Mouse (Mus musculus): ENCODE data around the gene Akt3. TPM values are rescaled to one million over a fixed set of nuclear protein-coding genes. Genes with fewer than 3 reads are reported as not detected.

Akt3 gene
- polyA plus RNA-seq, 1 experiment from 2014 or later = 13.5 TPM

DNA sequence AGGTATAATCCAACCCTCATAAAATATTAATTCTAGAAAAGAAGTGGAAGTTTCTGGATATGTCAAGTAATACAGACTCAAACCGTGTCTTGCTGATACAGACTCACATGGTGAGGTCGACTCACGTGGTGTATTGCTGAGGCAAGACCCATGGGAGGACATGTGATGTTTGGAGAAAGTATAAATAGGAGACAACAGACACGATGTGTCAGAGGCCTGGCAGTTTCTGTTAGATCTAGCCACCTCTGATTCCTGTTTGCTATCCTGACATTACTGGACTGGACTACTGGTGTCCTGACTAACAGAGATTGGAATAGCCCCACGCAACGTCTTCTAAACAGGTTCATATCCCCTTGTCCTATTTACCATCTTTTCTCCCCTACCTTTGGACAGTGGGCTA, 118.4 kb downstream of the Akt3 start:
- Histone ChIP-seq H3K9ac (replicated peaks; ENCODE audit: low read length) (no peak overlapping the region), H3K9me3 (replicated peaks; ENCODE audit: control insufficient read depth, low read length) (no peaks in the 10 kb centered on the region), H3K27me3 (ENCODE audit: control insufficient read depth, insufficient read depth, low read length) (no peaks in the 10 kb centered on the region), H3K27ac (replicated peaks; ENCODE audit: low read depth, low read length) (no peak overlapping the region), H3K4me2 (ENCODE audit: low read depth, low read length) (no peak overlapping the region), H3K4me1 (ENCODE audit: control insufficient read depth, insufficient read depth, low read length) (no peaks in the 10 kb centered on the region), H3K36me3 (replicated peaks; ENCODE audit: control insufficient read depth, insufficient read depth, low read depth, low read length) (no peaks in the 10 kb centered on the region), H3K4me3 (ENCODE audit: low read depth, low read length) (no peak overlapping the region)
- WGBS = 80% methylated on average over 6 of the region's 6 CpGs
- DNase-seq (ENCODE audit: low spot score) = no peak
- no peak for ATAC-seq (replicated peaks; ENCODE audit: insufficient number of reproducible peaks, low FRiP score, low TSS enrichment, low read depth)

GRCm38 (mm10) chr1:177131458-177131857, 126.5 kb downstream of the Akt3 start:
- H3K4me2 ChIP-seq (ENCODE audit: low read depth, low read length) = no peak overlapping the region
- no peaks in the 10 kb centered on the region for H3K9me3 ChIP-seq (replicated peaks; ENCODE audit: control insufficient read depth, low read length)
- H3K4me1 ChIP-seq (ENCODE audit: control insufficient read depth, insufficient read depth, low read length) = no peaks in the 10 kb centered on the region
- no peak overlapping the region for H3K27ac ChIP-seq (replicated peaks; ENCODE audit: low read depth, low read length)
- WGBS = 80% methylated on average over 2 of the region's 2 CpGs
- no peaks in the 10 kb centered on the region for H3K36me3 ChIP-seq (replicated peaks; ENCODE audit: control insufficient read depth, insufficient read depth, low read depth, low read length)
- no peaks in the 10 kb centered on the region for H3K27me3 ChIP-seq (ENCODE audit: control insufficient read depth, insufficient read depth, low read length)
- no peak overlapping the region for H3K9ac ChIP-seq (replicated peaks; ENCODE audit: low read length)
- DNase-seq (ENCODE audit: low spot score) (no peak), ATAC-seq (replicated peaks; ENCODE audit: insufficient number of reproducible peaks, low FRiP score, low TSS enrichment, low read depth) (no peak)
- H3K4me3 ChIP-seq (ENCODE audit: low read depth, low read length) = no peak overlapping the region

- no peak overlapping the region for H3K9ac ChIP-seq (replicated peaks; ENCODE audit: low read length)
- H3K4me1 ChIP-seq (ENCODE audit: control insufficient read depth, insufficient read depth, low read length) = no peaks in the 10 kb centered on the region
- WGBS = 87% methylated on average over 8 of the region's 8 CpGs
- H3K4me3 ChIP-seq (ENCODE audit: low read depth, low read length) = no peak overlapping the region
- ATAC-seq (replicated peaks; ENCODE audit: insufficient number of reproducible peaks, low FRiP score, low TSS enrichment, low read depth) = no peak
- H3K27ac ChIP-seq (replicated peaks; ENCODE audit: low read depth, low read length) = no peak overlapping the region
- H3K27me3 ChIP-seq (ENCODE audit: control insufficient read depth, insufficient read depth, low read length) = no peaks in the 10 kb centered on the region
- no peaks in the 10 kb centered on the region for H3K36me3 ChIP-seq (replicated peaks; ENCODE audit: control insufficient read depth, insufficient read depth, low read depth, low read length)
- H3K4me2 ChIP-seq (ENCODE audit: low read depth, low read length) = no peak overlapping the region
- no peaks in the 10 kb centered on the region for H3K9me3 ChIP-seq (replicated peaks; ENCODE audit: control insufficient read depth, low read length)
- no peak for DNase-seq (ENCODE audit: low spot score)
These were observed 131.3 kb downstream of the Akt3 start for GRCm38 (mm10) chr1:177126674-177127073.

DNA sequence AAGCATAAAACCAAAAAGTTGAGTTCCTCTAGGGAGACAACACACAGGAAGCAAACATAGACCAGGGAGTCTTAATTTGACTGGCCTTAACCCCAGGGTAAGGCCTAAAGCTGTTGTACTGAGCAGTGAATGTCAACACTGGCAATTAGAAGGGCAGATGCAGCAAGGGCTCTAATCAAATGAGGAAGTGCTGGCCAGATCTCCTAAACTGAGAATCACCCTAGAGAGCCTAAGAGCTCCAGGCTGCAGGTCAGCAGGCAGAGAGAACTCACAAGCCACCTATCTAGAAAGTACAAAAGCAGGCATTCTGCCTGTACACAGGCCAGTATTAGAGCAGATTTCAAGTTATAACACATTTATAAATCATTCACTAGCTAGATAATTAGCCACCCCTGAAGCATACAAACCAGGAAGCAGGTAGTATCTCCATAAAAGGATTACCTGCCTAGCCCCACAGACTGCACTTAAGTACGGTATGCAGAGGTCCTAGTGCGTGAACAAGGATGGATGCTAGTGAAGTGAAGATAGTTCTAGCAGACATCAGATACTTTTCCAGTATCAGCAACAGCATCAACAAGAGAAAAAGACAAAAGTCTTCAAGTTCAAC, 147.2 kb downstream of the Akt3 start:
- H3K27ac ChIP-seq (replicated peaks; ENCODE audit: low read depth, low read length) = no peak overlapping the region
- ATAC-seq (replicated peaks; ENCODE audit: insufficient number of reproducible peaks, low FRiP score, low TSS enrichment, low read depth) = no peak
- no peak for DNase-seq (ENCODE audit: low spot score)
- no peaks in the 10 kb centered on the region for H3K27me3 ChIP-seq (ENCODE audit: control insufficient read depth, insufficient read depth, low read length)
- no peak overlapping the region for H3K9ac ChIP-seq (replicated peaks; ENCODE audit: low read length)
- no peaks in the 10 kb centered on the region for H3K36me3 ChIP-seq (replicated peaks; ENCODE audit: control insufficient read depth, insufficient read depth, low read depth, low read length)
- no peak overlapping the region for H3K4me3 ChIP-seq (ENCODE audit: low read depth, low read length)
- H3K4me1 ChIP-seq (ENCODE audit: control insufficient read depth, insufficient read depth, low read length) = no peaks in the 10 kb centered on the region
- 87% methylated on average over 2 of the region's 2 CpGs for WGBS
- H3K9me3 ChIP-seq (replicated peaks; ENCODE audit: control insufficient read depth, low read length) = no peaks in the 10 kb centered on the region
- H3K4me2 ChIP-seq (ENCODE audit: low read depth, low read length) = no peak overlapping the region

GRCm38 (mm10) chr1:177090465-177090864, 167.5 kb downstream of the Akt3 start:
- no peaks in the 10 kb centered on the region for H3K4me1 ChIP-seq (ENCODE audit: control insufficient read depth, insufficient read depth, low read length)
- no peak for DNase-seq (ENCODE audit: low spot score)
- no peaks in the 10 kb centered on the region for H3K27me3 ChIP-seq (ENCODE audit: control insufficient read depth, insufficient read depth, low read length)
- no peaks in the 10 kb centered on the region for H3K9me3 ChIP-seq (replicated peaks; ENCODE audit: control insufficient read depth, low read length)
- ATAC-seq (replicated peaks; ENCODE audit: insufficient number of reproducible peaks, low FRiP score, low TSS enrichment, low read depth) = no peak
- no peaks in the 10 kb centered on the region for H3K36me3 ChIP-seq (replicated peaks; ENCODE audit: control insufficient read depth, insufficient read depth, low read depth, low read length)
- H3K9ac ChIP-seq (replicated peaks; ENCODE audit: low read length) = no peak overlapping the region
- no peak overlapping the region for H3K4me2 ChIP-seq (ENCODE audit: low read depth, low read length)
- 90% methylated on average over 5 of the region's 5 CpGs for WGBS
- H3K27ac ChIP-seq (replicated peaks; ENCODE audit: low read depth, low read length) = no peak overlapping the region
- H3K4me3 ChIP-seq (ENCODE audit: low read depth, low read length) = no peak overlapping the region

DNA sequence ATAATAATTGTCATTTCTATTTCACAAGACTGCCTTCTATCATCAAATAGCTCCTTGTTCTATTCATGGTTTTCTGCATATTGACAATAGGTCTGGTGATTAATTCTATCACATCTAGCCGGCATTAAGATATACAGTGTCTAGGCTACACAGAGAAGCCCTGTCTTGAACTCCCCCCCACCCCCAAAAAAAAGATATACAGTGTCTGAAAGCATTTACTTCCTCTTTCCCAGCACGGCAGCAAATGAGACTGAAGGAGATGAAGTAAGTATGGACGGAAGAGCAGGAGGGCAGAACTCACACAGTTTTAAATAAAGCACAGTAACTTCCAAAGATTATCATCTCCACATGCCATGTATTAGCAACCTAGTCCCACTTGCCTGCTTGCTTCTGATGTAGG, 168.5 kb downstream of the Akt3 start:
- H3K4me3 ChIP-seq (ENCODE audit: low read depth, low read length) = no peak overlapping the region
- 74% methylated on average over 3 of the region's 3 CpGs for WGBS

GRCm38 (mm10) chr1:177089048-177089447, 169.0 kb downstream of the Akt3 start:
- ATAC-seq (replicated peaks; ENCODE audit: insufficient number of reproducible peaks, low FRiP score, low TSS enrichment, low read depth) (no peak), DNase-seq (ENCODE audit: low spot score) (no peak)
- H3K27ac ChIP-seq (replicated peaks; ENCODE audit: low read depth, low read length) = no peak overlapping the region
- no peak overlapping the region for H3K4me2 ChIP-seq (ENCODE audit: low read depth, low read length)
- H3K4me1 ChIP-seq (ENCODE audit: control insufficient read depth, insufficient read depth, low read length) = no peaks in the 10 kb centered on the region
- no peaks in the 10 kb centered on the region for H3K36me3 ChIP-seq (replicated peaks; ENCODE audit: control insufficient read depth, insufficient read depth, low read depth, low read length)
- no peaks in the 10 kb centered on the region for H3K9me3 ChIP-seq (replicated peaks; ENCODE audit: control insufficient read depth, low read length)
- no peak overlapping the region for H3K4me3 ChIP-seq (ENCODE audit: low read depth, low read length)
- no peak overlapping the region for H3K9ac ChIP-seq (replicated peaks; ENCODE audit: low read length)
- H3K27me3 ChIP-seq (ENCODE audit: control insufficient read depth, insufficient read depth, low read length) = no peaks in the 10 kb centered on the region
- WGBS = 79% methylated on average over 4 of the region's 4 CpGs

More for the DNA sequence above, 168.5 kb downstream of the Akt3 start:
- no peak for ATAC-seq (replicated peaks; ENCODE audit: insufficient number of reproducible peaks, low FRiP score, low TSS enrichment, low read depth)
- Histone ChIP-seq H3K9ac (replicated peaks; ENCODE audit: low read length) (no peak overlapping the region), H3K9me3 (replicated peaks; ENCODE audit: control insufficient read depth, low read length) (no peaks in the 10 kb centered on the region), H3K4me1 (ENCODE audit: control insufficient read depth, insufficient read depth, low read length) (no peaks in the 10 kb centered on the region), H3K27me3 (ENCODE audit: control insufficient read depth, insufficient read depth, low read length) (no peaks in the 10 kb centered on the region), H3K4me2 (ENCODE audit: low read depth, low read length) (no peak overlapping the region), H3K36me3 (replicated peaks; ENCODE audit: control insufficient read depth, insufficient read depth, low read depth, low read length) (no peaks in the 10 kb centered on the region), H3K27ac (replicated peaks; ENCODE audit: low read depth, low read length) (no peak overlapping the region)
- DNase-seq (ENCODE audit: low spot score) = no peak

- no peak overlapping the region for H3K27ac ChIP-seq (replicated peaks; ENCODE audit: low read depth, low read length)
- ATAC-seq (replicated peaks; ENCODE audit: insufficient number of reproducible peaks, low FRiP score, low TSS enrichment, low read depth) (no peak), DNase-seq (ENCODE audit: low spot score) (no peak)
- WGBS = 83% methylated on average over 1 of the region's 1 CpGs
- no peak overlapping the region for H3K9ac ChIP-seq (replicated peaks; ENCODE audit: low read length)
- H3K36me3 ChIP-seq (replicated peaks; ENCODE audit: control insufficient read depth, insufficient read depth, low read depth, low read length) = no peaks in the 10 kb centered on the region
- no peaks in the 10 kb centered on the region for H3K4me1 ChIP-seq (ENCODE audit: control insufficient read depth, insufficient read depth, low read length)
- no peak overlapping the region for H3K4me3 ChIP-seq (ENCODE audit: low read depth, low read length)
- H3K9me3 ChIP-seq (replicated peaks; ENCODE audit: control insufficient read depth, low read length) = no peaks in the 10 kb centered on the region
- no peaks in the 10 kb centered on the region for H3K27me3 ChIP-seq (ENCODE audit: control insufficient read depth, insufficient read depth, low read length)
- H3K4me2 ChIP-seq (ENCODE audit: low read depth, low read length) = no peak overlapping the region
These were observed 175.9 kb downstream of the Akt3 start for GRCm38 (mm10) chr1:177081957-177082645.

Measured in embryonic facial prominence, embryonic 11.5 days (tissue).